Mouse (Mus musculus) forebrain, embryonic 14.5 days (tissue): Measurements from ENCODE around the gene Gm10961. TPM values are rescaled to one million over a fixed set of nuclear protein-coding genes. Genes with fewer than 3 reads are reported as not detected.

Experiments
- ATAC-seq: fragments of 200-750 bp; cut with Nextera tagmentation; 2 replicates; pipeline ENCODE4 v1.8.0; 2017; ENCODE audit warnings: mild to moderate bottlenecking, moderate library complexity
- DNase-seq: peaks from one replicate; pipeline ENCODE4 v3.0.0-alpha.2; 2015; ENCODE audit warnings: low spot score
- H3K27ac ChIP-seq: fragments of 300-500 bp; sonication (generic); 2 replicates; pipeline ENCODE4 v1.5.1; 2014; ENCODE audit warnings: low read depth, mild to moderate bottlenecking, control low read depth, low read length, moderate library complexity
- H3K27me3 ChIP-seq: fragments of 300-500 bp; sonication (generic); replicated peaks from 2 replicates; pipeline ENCODE4 v1.6.1; 2014; ENCODE audit warnings: low read length, control low read depth, mixed read lengths; ENCODE audit not compliant: control insufficient read depth, insufficient read depth
- H3K36me3 ChIP-seq: fragments of 300-500 bp; sonication (generic); 2 replicates; pipeline ENCODE4 v1.6.1; 2014; ENCODE audit warnings: low read length, control low read depth; ENCODE audit not compliant: control insufficient read depth, insufficient read depth
- H3K4me1 ChIP-seq: fragments of 300-500 bp; sonication (generic); 2 replicates; pipeline ENCODE4 v1.6.1; 2014; ENCODE audit warnings: antibody characterized with exemption, low read length, control low read depth; ENCODE audit not compliant: control insufficient read depth, insufficient read depth
- H3K4me2 ChIP-seq: fragments of 300-500 bp; sonication (generic); 2 replicates; pipeline ENCODE4 v1.6.1; 2014; ENCODE audit warnings: mild to moderate bottlenecking, control low read depth, low read length
- H3K4me3 ChIP-seq: fragments of 300-500 bp; sonication (generic); 2 replicates; pipeline ENCODE4 v1.5.1; 2014; ENCODE audit warnings: low read depth, low read length, control low read depth
- H3K9ac ChIP-seq: fragments of 300-500 bp; sonication (generic); 2 replicates; pipeline ENCODE4 v1.6.1; 2014; ENCODE audit warnings: mild to moderate bottlenecking, low read length, control low read depth, moderate library complexity
- H3K9me3 ChIP-seq: fragments of 300-500 bp; sonication (generic); replicated peaks from 2 replicates; pipeline ENCODE4 v1.6.1; 2016; ENCODE audit warnings: low read length, control low read depth, mixed read lengths; ENCODE audit not compliant: control insufficient read depth
- WGBS: fragments of 180-500 bp; shearing (Covaris S2); extraction: QIAGEN DNeasy Blood & Tissue Kit; methylation state at CpG from one replicate; pipeline ENCODE4 v1.1.7; 2014; 5-methylcytosine and 5-hydroxymethylcytosine counted together
- polyA plus RNA-seq: library from polyadenylated mRNA; unstranded; fragments of >200 nt; fragmentation: Nextera tagmentation; extraction: Ambion mirVana; gene quantifications from 2 replicates; pipeline ENCODE4 v1.2.1, GENCODE M21; 2014

Gene Gm10961
- not detected in 2 replicates for polyA plus RNA-seq

GRCm38 (mm10) chr3:107630682-107631522, at the start of gene Gm10961:
Gene Gm10961 (plus strand): TSS chr3:107631322.
- peak within 1 kb of the TSS; percentile 95 for H3K9ac ChIP-seq
- H3K36me3 ChIP-seq: peaks cover 30% of the 10 kb centered on the region
- peak within 1 kb of the TSS; percentile 78 for H3K4me3 ChIP-seq
- H3K9me3 ChIP-seq: no peaks in the 10 kb centered on the region
- H3K27ac ChIP-seq: peak within 1 kb of the TSS; percentile 91
- DNase-seq: peak; percentile 55
- no peaks in the 10 kb centered on the region for H3K27me3 ChIP-seq
- under 1% methylated on average over 48 of the region's 48 CpGs for WGBS
- peak within 1 kb of the TSS; percentile 71 for H3K4me2 ChIP-seq
- peak; percentile 79 for ATAC-seq
- H3K4me1 ChIP-seq: peaks cover 11% of the 10 kb centered on the region

GRCm38 (mm10) chr3:107582130-107582874, 48.8 kb upstream of the Gm10961 start:
- Histone ChIP-seq H3K27ac (no peak overlapping the region), H3K4me3 (peak overlapping the region; percentile 17), H3K9ac (no peak overlapping the region), H3K36me3 (no peaks in the 10 kb centered on the region), H3K9me3 (no peaks in the 10 kb centered on the region), H3K4me1 (no peaks in the 10 kb centered on the region), H3K4me2 (peak overlapping the region; percentile 38), H3K27me3 (peaks cover 62% of the 10 kb centered on the region)
- ATAC-seq (no peak), DNase-seq (no peak)
- WGBS: under 1% methylated on average over 18 of the region's 18 CpGs

- H3K4me1 ChIP-seq: no peaks in the 10 kb centered on the region
- peak; percentile 20 for DNase-seq
- no peak overlapping the region for H3K9ac ChIP-seq
Measured at GRCm38 (mm10) chr3:107582875-107583767, 48.0 kb upstream of the Gm10961 start.

GRCm38 (mm10) chr3:107583893-107584292, 47.2 kb upstream of the Gm10961 start:
- Histone ChIP-seq H3K4me3 (no peak overlapping the region), H3K27me3 (peaks cover 70% of the 10 kb centered on the region), H3K9me3 (no peaks in the 10 kb centered on the region), H3K27ac (no peak overlapping the region), H3K36me3 (no peaks in the 10 kb centered on the region), H3K4me2 (no peak overlapping the region), H3K4me1 (no peaks in the 10 kb centered on the region), H3K9ac (no peak overlapping the region)
- ATAC-seq (no peak), DNase-seq (no peak)
- 0% methylated on average over 1 of the region's 1 CpGs for WGBS

More at GRCm38 (mm10) chr3:107582875-107583767, 48.0 kb upstream of the Gm10961 start:
- no peaks in the 10 kb centered on the region for H3K9me3 ChIP-seq
- H3K36me3 ChIP-seq: no peaks in the 10 kb centered on the region
- ATAC-seq: peak; percentile 48; the same call in 1 of the 2 replicates
- under 1% methylated on average over 65 of the region's 65 CpGs for WGBS
- peaks cover 66% of the 10 kb centered on the region for H3K27me3 ChIP-seq
- peak overlapping the region; percentile 17 for H3K4me3 ChIP-seq
- H3K4me2 ChIP-seq: peak overlapping the region; percentile 38
- H3K27ac ChIP-seq: no peak overlapping the region

GRCm38 (mm10) chr3:107586504-107586903, 44.6 kb upstream of the Gm10961 start:
- 75% methylated on average over 6 of the region's 6 CpGs for WGBS
- no peaks in the 10 kb centered on the region for H3K36me3 ChIP-seq
- peaks cover 58% of the 10 kb centered on the region for H3K27me3 ChIP-seq
- no peaks in the 10 kb centered on the region for H3K4me1 ChIP-seq
- H3K27ac ChIP-seq: no peak overlapping the region
- no peak for DNase-seq
- no peak overlapping the region for H3K4me2 ChIP-seq
- no peak overlapping the region for H3K9ac ChIP-seq
- H3K4me3 ChIP-seq: no peak overlapping the region
- no peaks in the 10 kb centered on the region for H3K9me3 ChIP-seq
- ATAC-seq: no peak

GRCm38 (mm10) chr3:107591612-107592011, 39.5 kb upstream of the Gm10961 start:
- Histone ChIP-seq H3K36me3 (no peaks in the 10 kb centered on the region), H3K27me3 (peaks cover 62% of the 10 kb centered on the region), H3K9ac (no peak overlapping the region), H3K4me2 (no peak overlapping the region), H3K9me3 (no peaks in the 10 kb centered on the region), H3K4me3 (no peak overlapping the region), H3K27ac (no peak overlapping the region), H3K4me1 (peaks cover 8% of the 10 kb centered on the region)
- ATAC-seq (no peak), DNase-seq (no peak)
- 57% methylated on average over 1 of the region's 1 CpGs for WGBS

- Histone ChIP-seq H3K27ac (no peak overlapping the region), H3K27me3 (peaks cover 65% of the 10 kb centered on the region), H3K9me3 (no peaks in the 10 kb centered on the region), H3K4me3 (no peak overlapping the region), H3K9ac (no peak overlapping the region), H3K36me3 (no peaks in the 10 kb centered on the region), H3K4me1 (peaks cover 8% of the 10 kb centered on the region), H3K4me2 (no peak overlapping the region)
- WGBS: 54% methylated on average over 2 of the region's 2 CpGs
- DNase-seq (no peak), ATAC-seq (no peak)
Measured at GRCm38 (mm10) chr3:107593632-107594031, 37.5 kb upstream of the Gm10961 start.

- ATAC-seq: peak; percentile 27; the same call in 1 of the 2 replicates
- H3K4me3 ChIP-seq: peak within 1 kb of the TSS; percentile 32
Measured at GRCm38 (mm10) chr3:107594662-107595263, 36.4 kb upstream of the Gm10961 start, which contains the start of gene Alx3. Gene Alx3 (plus strand): TSS chr3:107595031.

More at GRCm38 (mm10) chr3:107594662-107595263, 36.4 kb upstream of the Gm10961 start, which contains the start of gene Alx3:
- WGBS: 1% methylated on average over 43 of the region's 46 CpGs
- DNase-seq: no peak
- peaks cover 69% of the 10 kb centered on the region for H3K27me3 ChIP-seq
- H3K36me3 ChIP-seq: no peaks in the 10 kb centered on the region
- H3K27ac ChIP-seq: no peak within 1 kb of the TSS
- peaks cover 8% of the 10 kb centered on the region for H3K4me1 ChIP-seq
- H3K9ac ChIP-seq: peak within 1 kb of the TSS; percentile 37; the same call in 1 of the 2 replicates
- peak within 1 kb of the TSS; percentile 54 for H3K4me2 ChIP-seq
- no peaks in the 10 kb centered on the region for H3K9me3 ChIP-seq
